Mouse (Mus musculus) lung, adult 2 months (tissue): ENCODE measurements at regions not wholly inside any gene's neighbourhood (a gene's known extent, or its start where the extent isn't known, plus 50 kb on each side); places are given as distances from the start of the nearest gene placed in this dataset.

Source experiments
- DNase-seq: peaks from one replicate; pipeline ENCODE4 v3.0.0; 2022
- H3K4me1 ChIP-seq: fragments of 200-500 bp; 2 replicates; pipeline ENCODE4 v1.6.1; 2011; ENCODE audit warnings: low read length; ENCODE audit not compliant: control insufficient read depth, insufficient read depth
- H3K4me3 ChIP-seq: fragments of 200-500 bp; replicated peaks from 2 replicates; pipeline ENCODE3; 2011; ENCODE audit warnings: low read depth, mild to moderate bottlenecking, control low read depth, low read length; ENCODE audit errors: extremely low read depth
- CTCF ChIP-seq: fragments of 200-500 bp; IDR thresholded peaks from 2 replicates; pipeline ENCODE4 v1.5.1; 2011; ENCODE audit warnings: mild to moderate bottlenecking, low read length, control low read depth; ENCODE audit not compliant: insufficient read depth
- POLR2A ChIP-seq: fragments of 200-500 bp; IDR thresholded peaks from 2 replicates; pipeline ENCODE4 v1.6.1; 2011; ENCODE audit warnings: low read depth, mild to moderate bottlenecking, control low read depth, low read length, borderline replicate concordance; ENCODE audit errors: extremely low read depth
- WGBS: fragments of 180-500 bp; shearing (Covaris S2); methylation state at CpG from one replicate; pipeline ENCODE4 v1.1.7; 2018; 5-methylcytosine and 5-hydroxymethylcytosine counted together

GRCm38 (mm10) chr8:49631286-49631685 is 787.5 kb upstream of the Tenm3 start:
- TF ChIP-seq CTCF, result no peak
- no peak for TF ChIP-seq POLR2A
- 67% methylated on average over 6 of the region's 6 CpGs for WGBS
- H3K4me1 ChIP-seq, result no peaks in the 10 kb centered on the region
- H3K4me3 ChIP-seq, result no peak overlapping the region
- DNase-seq, result no peak

GRCm38 (mm10) chr8:49627966-49628495 is 784.3 kb upstream of the Tenm3 start:
- TF ChIP-seq CTCF (no peak), POLR2A (no peak)
- WGBS, result 52% methylated on average over 10 of the region's 10 CpGs
- Histone ChIP-seq H3K4me1 (no peaks in the 10 kb centered on the region), H3K4me3 (no peak overlapping the region)
- DNase-seq, result no peak

- no peak for TF ChIP-seq CTCF
- TF ChIP-seq POLR2A, result no peak
- DNase-seq, result no peak
- Histone ChIP-seq H3K4me3 (no peak overlapping the region), H3K4me1 (no peaks in the 10 kb centered on the region)
- 68% methylated on average over 2 of the region's 2 CpGs for WGBS
Observed at GRCm38 (mm10) chr8:49595501-49595900, 751.8 kb upstream of the Tenm3 start.

GRCm38 (mm10) chr8:49567423-49567822 is 723.7 kb upstream of the Tenm3 start:
- Histone ChIP-seq H3K4me1 (no peaks in the 10 kb centered on the region), H3K4me3 (no peak overlapping the region)
- 63% methylated on average over 3 of the region's 3 CpGs for WGBS
- DNase-seq, result no peak
- TF ChIP-seq CTCF, result no peak
- no peak for TF ChIP-seq POLR2A

- no peak for TF ChIP-seq CTCF
- DNase-seq, result no peak
- no peaks in the 10 kb centered on the region for H3K4me1 ChIP-seq
- H3K4me3 ChIP-seq, result no peak overlapping the region
- WGBS, result 92% methylated on average over 5 of the region's 5 CpGs
Observed at GRCm38 (mm10) chr8:49563499-49564279, 719.9 kb upstream of the Tenm3 start.

DNA sequence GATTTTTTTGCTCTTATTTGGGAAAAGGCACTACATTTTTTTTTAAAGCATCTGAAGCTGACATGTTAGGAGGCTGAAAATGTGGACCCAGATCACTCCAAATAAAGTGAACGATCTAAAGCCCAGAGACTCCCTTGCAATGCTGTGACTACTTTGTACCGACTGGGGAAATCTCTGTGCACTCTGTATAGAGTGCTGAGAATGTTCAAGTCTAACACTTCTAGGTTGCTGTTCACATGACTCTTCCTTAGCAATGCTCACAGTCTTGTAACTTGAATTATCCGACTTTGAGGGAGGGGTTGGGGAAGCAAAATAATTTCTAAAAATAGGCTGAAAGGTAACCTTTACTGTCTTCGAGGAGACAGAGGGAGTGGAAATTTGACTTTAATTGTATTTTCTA is 719.2 kb upstream of the Tenm3 start:
- 72% methylated on average over 4 of the region's 4 CpGs for WGBS
- H3K4me1 ChIP-seq, result no peaks in the 10 kb centered on the region
- no peak for DNase-seq
- H3K4me3 ChIP-seq, result no peak overlapping the region
- TF ChIP-seq POLR2A, result no peak
- TF ChIP-seq CTCF, result no peak

DNA sequence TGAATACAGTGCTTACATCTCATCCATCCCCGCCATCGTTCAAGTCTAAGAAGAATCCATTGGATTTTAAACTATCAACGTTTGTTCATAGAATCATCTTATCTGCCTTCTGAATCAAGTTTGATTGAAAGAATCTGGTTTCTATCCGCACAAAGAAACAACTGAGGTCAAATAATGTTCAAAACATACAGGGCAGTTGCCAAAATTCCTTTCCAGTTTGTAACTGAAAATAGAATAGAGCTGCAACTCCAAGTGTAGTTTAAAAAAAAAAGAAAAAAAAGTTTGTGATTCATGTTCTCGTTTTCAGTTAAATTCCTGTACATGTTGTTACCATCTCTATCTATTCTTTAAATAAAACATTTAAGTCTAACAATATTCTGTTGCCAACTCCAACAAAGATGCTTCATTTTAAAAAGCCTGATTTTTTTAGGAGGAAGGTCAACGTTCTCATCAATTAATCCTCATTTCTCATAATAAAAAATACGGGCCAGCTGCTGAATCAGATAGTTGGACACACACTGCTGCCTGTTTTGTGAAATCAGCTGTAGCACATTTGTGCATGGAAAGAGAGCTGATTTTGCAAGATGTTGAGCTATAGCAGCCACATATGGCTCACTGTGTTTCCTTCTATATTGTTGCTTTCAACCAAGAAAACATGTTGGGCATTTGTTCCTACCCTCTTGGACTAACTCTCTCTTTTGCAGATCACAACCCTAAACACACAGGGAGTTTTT is 712.1 kb upstream of the Tenm3 start:
- no peak for TF ChIP-seq CTCF
- no peak for TF ChIP-seq POLR2A
- no peak for DNase-seq
- WGBS, result 61% methylated on average over 7 of the region's 7 CpGs
- Histone ChIP-seq H3K4me3 (no peak overlapping the region), H3K4me1 (no peaks in the 10 kb centered on the region)

- no peak overlapping the region for H3K4me3 ChIP-seq
- TF ChIP-seq CTCF, result no peak
- no peaks in the 10 kb centered on the region for H3K4me1 ChIP-seq
- DNase-seq, result no peak
- WGBS, result 64% methylated on average over 3 of the region's 3 CpGs
Observed at GRCm38 (mm10) chr8:49553175-49553574, 709.4 kb upstream of the Tenm3 start.

GRCm38 (mm10) chr8:49543321-49543720 is 699.6 kb upstream of the Tenm3 start:
- H3K4me3 ChIP-seq, result no peak overlapping the region
- H3K4me1 ChIP-seq, result no peaks in the 10 kb centered on the region
- TF ChIP-seq POLR2A, result no peak
- no peak for TF ChIP-seq CTCF
- DNase-seq, result no peak
- 67% methylated on average over 4 of the region's 4 CpGs for WGBS

GRCm38 (mm10) chr8:49541337-49541736 is 697.6 kb upstream of the Tenm3 start:
- no peak overlapping the region for H3K4me3 ChIP-seq
- TF ChIP-seq CTCF (no peak), POLR2A (no peak)
- no peaks in the 10 kb centered on the region for H3K4me1 ChIP-seq
- DNase-seq, result no peak
- WGBS, result 40% methylated on average over 5 of the region's 5 CpGs
